Mouse (Mus musculus) liver, postnatal 0 days (tissue): ENCODE results near the gene Fa2h.

Source experiments
- CTCF ChIP-seq: sonication (generic); IDR thresholded peaks from 2 replicates; pipeline ENCODE4 v1.5.1; 2016; ENCODE audit warnings: antibody characterized with exemption, low read depth
- EP300 ChIP-seq: IDR thresholded peaks from 2 replicates; pipeline ENCODE4 v1.6.1; 2016; ENCODE audit warnings: antibody characterized with exemption, low read depth, mild to moderate bottlenecking

DNA sequence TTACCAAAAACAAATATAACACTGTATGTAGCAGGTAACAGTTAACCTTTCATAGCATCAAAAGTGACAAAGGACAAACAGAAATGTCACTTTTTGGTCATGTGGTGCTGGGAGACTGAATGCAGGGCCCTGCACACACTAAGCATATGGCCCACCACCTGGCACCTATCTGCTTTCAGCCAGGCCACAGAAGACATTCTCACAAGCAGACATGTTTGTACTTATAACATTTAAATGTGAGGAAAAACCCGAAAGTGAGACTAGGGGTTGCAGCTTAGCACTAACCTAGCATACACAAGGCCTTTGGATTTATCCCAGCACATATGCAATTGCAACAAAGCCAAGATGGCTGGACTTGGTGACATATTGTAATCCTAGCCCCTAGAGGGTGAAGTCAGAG lies 95.6 kb downstream of the Fa2h start:
- TF ChIP-seq CTCF (no peak), EP300 (no peak)
